Mouse (Mus musculus) left cerebral cortex, adult 9 months (tissue): ENCODE measurements around the gene Egfl8.

Source experiments
- DNase-seq, 2 experiments: peaks; one replicate each; pipeline ENCODE4 v3.0.0; 2022; ENCODE audit warnings: low spot score in 2 of 2

Egfl8 gene

GRCm38 (mm10) chr17:34576577-34576976, 39.2 kb downstream of the Egfl8 start:
- no peak for DNase-seq

- DNase-seq, result no peak
Measured at GRCm38 (mm10) chr17:34572361-34572760, 43.4 kb downstream of the Egfl8 start.

- no peak for DNase-seq
Measured at GRCm38 (mm10) chr17:34571875-34572274, 43.9 kb downstream of the Egfl8 start.

DNA sequence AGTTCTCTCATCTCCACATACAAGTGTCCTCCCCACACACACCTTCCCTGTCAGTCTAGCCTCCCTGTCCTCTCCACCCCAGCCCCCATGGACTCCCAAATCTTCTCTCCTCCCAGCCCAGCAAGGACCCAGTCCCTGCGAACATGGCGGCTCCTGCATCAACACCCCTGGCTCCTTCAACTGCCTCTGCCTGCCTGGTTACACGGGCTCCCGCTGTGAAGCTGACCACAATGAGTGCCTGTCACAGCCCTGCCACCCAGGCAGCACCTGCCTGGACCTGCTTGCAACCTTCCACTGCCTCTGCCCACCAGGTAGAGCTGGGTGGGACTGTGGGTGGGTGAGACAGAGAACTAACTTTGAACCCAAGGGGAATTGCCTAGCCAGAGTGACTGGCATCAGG, 45.9 kb downstream of the Egfl8 start:
- DNase-seq, result no peak

GRCm38 (mm10) chr17:34568421-34568820, 47.4 kb downstream of the Egfl8 start:
- DNase-seq, result no peak

DNA sequence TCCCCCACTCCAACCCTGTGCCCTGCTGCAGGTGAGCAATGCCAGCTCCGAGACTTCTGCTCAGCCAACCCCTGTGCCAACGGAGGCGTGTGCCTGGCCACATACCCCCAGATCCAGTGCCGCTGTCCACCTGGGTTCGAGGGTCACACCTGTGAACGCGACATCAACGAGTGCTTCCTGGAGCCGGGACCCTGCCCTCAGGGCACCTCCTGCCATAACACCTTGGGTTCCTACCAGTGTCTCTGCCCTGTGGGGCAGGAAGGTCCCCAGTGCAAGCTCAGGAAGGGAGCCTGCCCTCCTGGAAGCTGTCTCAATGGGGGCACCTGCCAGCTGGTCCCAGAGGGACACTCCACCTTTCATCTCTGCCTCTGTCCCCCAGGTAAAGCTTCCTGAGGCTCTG, 48.5 kb downstream of the Egfl8 start:
- DNase-seq, result no peak

GRCm38 (mm10) chr17:34564796-34565195, 51.0 kb downstream of the Egfl8 start:
- DNase-seq, result no peak

GRCm38 (mm10) chr17:34564003-34564421, 51.8 kb downstream of the Egfl8 start, which contains the start of gene Notch4:
TSS of gene Notch4 (plus strand) at chr17:34564268.
- DNase-seq, result no peak

GRCm38 (mm10) chr17:34563354-34563753, 52.4 kb downstream of the Egfl8 start:
- DNase-seq, result no peak
